ENCODE assay signal across 23 mouse cellular contexts in the genomic region with DNA sequence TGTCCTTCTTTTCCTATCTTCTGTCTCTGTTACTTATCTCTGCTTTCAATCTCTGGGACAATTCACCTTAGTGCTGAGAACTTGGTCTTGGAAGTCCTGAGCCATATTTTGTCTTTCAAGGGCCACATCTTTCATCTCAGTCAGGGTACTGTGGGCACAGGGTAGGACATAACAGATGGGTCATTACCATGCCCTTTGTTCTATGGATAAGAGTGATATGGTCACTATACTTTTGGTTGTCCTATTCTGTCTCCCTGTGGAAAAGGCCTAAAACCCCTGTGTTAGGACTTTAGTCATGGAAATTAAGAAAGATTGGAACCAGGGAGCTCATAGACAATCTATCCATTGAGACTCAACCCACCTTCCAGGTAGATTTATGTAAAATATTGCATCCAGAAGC. TPM values are rescaled to one million over a fixed set of nuclear protein-coding genes. Genes with fewer than 3 reads are reported as not detected.
A peak's percentile ranks its signal among the peaks of the same experiment; 100 is the strongest.
DNase-seq lines count a peak whose midpoint lies in the region; ATAC-seq lines count a peak whose summit lies in the region.
"Had no signal": no experiment of that assay in that cellular context is flagged by ENCODE, and none has a peak within 500 bp of the region (broad histone marks: within the 10 kb centered on the region; RNA-seq: fewer than 3 reads in every experiment).

No protein-coding gene starts in this region.

- no peaks in the 10 kb centered on the region for H3K36me3 ChIP-seq in liver, embryonic 11.5 days (ENCODE audit: control insufficient read depth, insufficient read depth, low read length)
- no peaks in the 10 kb centered on the region for H3K36me3 ChIP-seq in neural tube, embryonic 12.5 days
- no peaks in the 10 kb centered on the region for H3K36me3 ChIP-seq in neural tube, embryonic 15.5 days
- H3K36me3 ChIP-seq: embryonic facial prominence, embryonic 10.5 days; embryonic facial prominence, embryonic 12.5 days; forebrain, embryonic 10.5 days; forebrain, embryonic 12.5 days had no signal

- no peaks in the 10 kb centered on the region for H3K4me1 ChIP-seq in liver, embryonic 11.5 days (replicated peaks; ENCODE audit: control insufficient read depth, insufficient read depth, low read length)
- no peaks in the 10 kb centered on the region for H3K4me1 ChIP-seq in neural tube, embryonic 12.5 days
- no peaks in the 10 kb centered on the region for H3K4me1 ChIP-seq in neural tube, embryonic 15.5 days
- H3K4me1 ChIP-seq: embryonic facial prominence, embryonic 10.5 days; embryonic facial prominence, embryonic 12.5 days; forebrain, embryonic 10.5 days; forebrain, embryonic 12.5 days had no signal

- ATAC-seq in liver, embryonic 11.5 days (replicated peaks; ENCODE audit: low FRiP score), result peak; percentile 56; the same call in 1 of the 2 replicates
- ATAC-seq in neural tube, embryonic 12.5 days (ENCODE audit: low FRiP score, low read depth), result 0 out of 2 replicates have a peak, but pooled peaks have one; percentile 29
- ATAC-seq in neural tube, embryonic 15.5 days (ENCODE audit: low FRiP score), result no peak
- peak; percentile 50 for ATAC-seq in megakaryocyte-erythroid progenitor cell, adult 5-6 weeks (replicated peaks; ENCODE audit: low FRiP score, low TSS enrichment, poor library complexity, severe bottlenecking)

- no peak overlapping the region for H3K4me2 ChIP-seq in liver, embryonic 11.5 days
- no peak overlapping the region for H3K4me2 ChIP-seq in neural tube, embryonic 12.5 days (replicated peaks)
- H3K4me2 ChIP-seq in neural tube, embryonic 15.5 days, result no peak overlapping the region
- H3K4me2 ChIP-seq: embryonic facial prominence, embryonic 12.5 days; forebrain, embryonic 12.5 days had no signal

- DNase-seq in liver, embryonic 11.5 days (ENCODE audit: low spot score), result no peak
- DNase-seq in liver, result no peak
- DNase-seq in kidney, adult 9 months, result no peak
- DNase-seq: cerebellum, adult 11 months; cerebellum, adult 18-20 months had no signal

- no peaks in the 10 kb centered on the region for H3K27me3 ChIP-seq in liver, embryonic 11.5 days (replicated peaks; ENCODE audit: control insufficient read depth, insufficient read depth, low read length)
- H3K27me3 ChIP-seq in neural tube, embryonic 12.5 days (replicated peaks), result no peaks in the 10 kb centered on the region
- H3K27me3 ChIP-seq in neural tube, embryonic 15.5 days (replicated peaks), result no peaks in the 10 kb centered on the region
- H3K27me3 ChIP-seq: embryonic facial prominence, embryonic 12.5 days; forebrain, embryonic 12.5 days had no signal

- no peak overlapping the region for H3K4me3 ChIP-seq in liver, embryonic 11.5 days (ENCODE audit: low read depth, low read length)
- H3K4me3 ChIP-seq in neural tube, embryonic 12.5 days, result no peak overlapping the region
- no peak overlapping the region for H3K4me3 ChIP-seq in neural tube, embryonic 15.5 days (replicated peaks)
- H3K4me3 ChIP-seq: embryonic facial prominence, embryonic 10.5 days; embryonic facial prominence, embryonic 12.5 days; forebrain, embryonic 10.5 days; forebrain, embryonic 12.5 days had no signal

- H3K27ac ChIP-seq in liver, embryonic 11.5 days (ENCODE audit: low read depth, low read length), result no peak overlapping the region
- H3K27ac ChIP-seq in neural tube, embryonic 12.5 days, result no peak overlapping the region
- H3K27ac ChIP-seq in neural tube, embryonic 15.5 days (replicated peaks), result no peak overlapping the region
- H3K27ac ChIP-seq: embryonic facial prominence, embryonic 10.5 days; embryonic facial prominence, embryonic 12.5 days; forebrain, embryonic 10.5 days; forebrain, embryonic 12.5 days had no signal

- H3K9me3 ChIP-seq in liver, embryonic 11.5 days (ENCODE audit: control insufficient read depth, low read length), result no peaks in the 10 kb centered on the region
- no peaks in the 10 kb centered on the region for H3K9me3 ChIP-seq in neural tube, embryonic 12.5 days
- 0 out of 2 replicates have a peak, but pooled peaks cover 3% of the 10 kb centered on the region for H3K9me3 ChIP-seq in neural tube, embryonic 15.5 days (replicated peaks)
- H3K9me3 ChIP-seq: embryonic facial prominence, embryonic 10.5 days; embryonic facial prominence, embryonic 12.5 days; forebrain, embryonic 10.5 days; forebrain, embryonic 12.5 days had no signal

- no peak overlapping the region for H3K9ac ChIP-seq in liver, embryonic 11.5 days (ENCODE audit: low read depth, low read length)
- H3K9ac ChIP-seq in neural tube, embryonic 12.5 days, result no peak overlapping the region
- no peak overlapping the region for H3K9ac ChIP-seq in neural tube, embryonic 15.5 days (replicated peaks)
- H3K9ac ChIP-seq: embryonic facial prominence, embryonic 12.5 days; forebrain, embryonic 12.5 days had no signal

RNA-seq across cellular contexts. Expression of a gene that starts 20.8 kb away (rescaled TPM):
- 0.29 and 0.51 TPM in 2 replicates for polyA plus RNA-seq in liver, embryonic 11.5 days (2014; fragmentation: Nextera tagmentation; extraction: Ambion mirVana)
- 0.24 and 0.51 TPM in 2 replicates for polyA plus RNA-seq in neural tube, embryonic 12.5 days (2016; fragmentation: Nextera tagmentation; extraction: Ambion mirVana)
- polyA plus RNA-seq in neural tube, embryonic 15.5 days (2015; fragmentation: Nextera tagmentation; extraction: Ambion mirVana), result 0.58 and 0.78 TPM in 2 replicates
- 0.96 TPM in 1 of 2 replicates, not detected in the other for total RNA-seq in megakaryocyte-erythroid progenitor cell, adult 5-6 weeks (2014; fragmentation: Nextera tagmentation)
- 1.6 and 3.3 TPM in 2 replicates for total RNA-seq in megakaryocyte-erythroid progenitor cell, adult 5-6 weeks (2017)
- total RNA-seq: adrenal gland, postnatal 25 days; adrenal gland, postnatal 4 days; ES-E14 had no signal
- polyA plus RNA-seq: adrenal gland, adult 2 months; C2C12; cortical plate, adult 2 months; embryonic facial prominence, embryonic 10.5 days; forebrain, embryonic 10.5 days; forebrain, embryonic 12.5 days had no signal

RNA-seq across cellular contexts. Expression of a gene that starts 34.2 kb away (rescaled TPM):
- polyA plus RNA-seq in liver, embryonic 11.5 days (2014; fragmentation: Nextera tagmentation; extraction: Ambion mirVana), result not detected in 2 replicates
- polyA plus RNA-seq in neural tube, embryonic 12.5 days (2016; fragmentation: Nextera tagmentation; extraction: Ambion mirVana), result not detected in 2 replicates
- polyA plus RNA-seq in neural tube, embryonic 15.5 days (2015; fragmentation: Nextera tagmentation; extraction: Ambion mirVana), result 0.19 TPM in 1 of 2 replicates, not detected in the other
- total RNA-seq in megakaryocyte-erythroid progenitor cell, adult 5-6 weeks (2014; fragmentation: Nextera tagmentation), result not detected in 2 replicates
- total RNA-seq in megakaryocyte-erythroid progenitor cell, adult 5-6 weeks (2017), result not detected in 2 replicates
- total RNA-seq: adrenal gland, adult 2 months; adrenal gland, postnatal 10 days; adrenal gland, postnatal 25 days; ES-E14; MEL had no signal
- polyA plus RNA-seq: adrenal gland, adult 2 months; brain, embryonic 14.5 days; C2C12; cortical plate, adult 2 months; embryonic facial prominence, embryonic 10.5 days; embryonic facial prominence, embryonic 12.5 days; forebrain, embryonic 10.5 days; forebrain, embryonic 12.5 days; forebrain, embryonic 14.5 days; forebrain, embryonic 16.5 days had no signal
